Mouse (Mus musculus) heart, embryonic 10.5 days (tissue): ENCODE results near the gene Slc22a3. TPM values are rescaled to one million over a fixed set of nuclear protein-coding genes. Genes with fewer than 3 reads are reported as not detected.

ENCODE experiments used
- DNase-seq: peaks from one replicate; pipeline ENCODE4 v3.0.0-alpha.2; 2017; ENCODE audit warnings: low spot score
- H3K27ac ChIP-seq: fragments of 300-500 bp; sonication (generic); 2 replicates; pipeline ENCODE4 v1.5.1; 2016; ENCODE audit warnings: mild to moderate bottlenecking
- H3K27me3 ChIP-seq: fragments of 300-500 bp; sonication (generic); 2 replicates; pipeline ENCODE4 v1.6.1; 2016; ENCODE audit warnings: mild to moderate bottlenecking; ENCODE audit not compliant: poor library complexity, insufficient read depth, severe bottlenecking
- H3K36me3 ChIP-seq: fragments of 300-500 bp; sonication (generic); 2 replicates; pipeline ENCODE4 v1.6.1; 2016; ENCODE audit warnings: mild to moderate bottlenecking, moderate library complexity
- H3K4me1 ChIP-seq: fragments of 300-500 bp; sonication (generic); 2 replicates; pipeline ENCODE4 v1.6.1; 2016; ENCODE audit warnings: mild to moderate bottlenecking
- H3K4me3 ChIP-seq: fragments of 300-500 bp; sonication (generic); 2 replicates; pipeline ENCODE4 v1.5.1; 2016; ENCODE audit warnings: mild to moderate bottlenecking, moderate library complexity
- H3K9me3 ChIP-seq: fragments of 300-500 bp; sonication (generic); 2 replicates; pipeline ENCODE4 v1.6.1; 2016; ENCODE audit warnings: mild to moderate bottlenecking, moderate library complexity
- WGBS: fragments of 180-500 bp; shearing (Covaris S2); methylation state at CpG from one replicate; pipeline ENCODE4 v1.1.7; 2016; 5-methylcytosine and 5-hydroxymethylcytosine counted together
- polyA plus RNA-seq: library from polyadenylated mRNA; unstranded; fragments of >200 nt; fragmentation: Nextera tagmentation; extraction: Ambion mirVana; gene quantifications from 2 replicates; pipeline ENCODE4 v1.2.1, GENCODE M21; 2016

Gene Slc22a3
- polyA plus RNA-seq, 1 experiment from 2014 or later, result 0.74 TPM

DNA sequence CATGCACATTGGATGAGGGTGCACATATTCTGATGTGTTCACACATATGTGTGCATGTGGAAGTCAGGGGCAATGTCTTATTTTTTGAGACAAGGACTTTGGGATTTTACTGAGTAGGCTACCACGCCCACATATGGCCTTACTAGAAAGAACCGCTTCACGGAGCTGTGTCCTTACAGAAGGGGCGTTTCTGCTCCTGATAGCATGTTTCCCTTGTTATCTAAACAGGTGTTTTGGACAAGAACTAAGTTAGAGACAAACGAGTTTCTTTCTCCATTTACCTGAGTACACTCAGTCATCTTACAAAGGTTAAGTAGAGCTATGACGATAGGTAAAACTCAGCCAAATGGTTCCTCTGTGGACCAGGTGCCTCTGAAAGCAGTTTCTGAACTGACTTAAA lies 1.8 kb downstream of the Slc22a3 start:
- H3K27ac ChIP-seq, result no peak overlapping the region
- H3K4me1 ChIP-seq, result peaks cover 15% of the 10 kb centered on the region
- H3K4me3 ChIP-seq, result no peak overlapping the region
- peaks cover 71% of the 10 kb centered on the region for H3K27me3 ChIP-seq
- peak; percentile 41 for DNase-seq
- H3K9me3 ChIP-seq, result no peaks in the 10 kb centered on the region
- WGBS, result 73% methylated on average over 6 of the region's 6 CpGs
- H3K36me3 ChIP-seq, result no peaks in the 10 kb centered on the region

DNA sequence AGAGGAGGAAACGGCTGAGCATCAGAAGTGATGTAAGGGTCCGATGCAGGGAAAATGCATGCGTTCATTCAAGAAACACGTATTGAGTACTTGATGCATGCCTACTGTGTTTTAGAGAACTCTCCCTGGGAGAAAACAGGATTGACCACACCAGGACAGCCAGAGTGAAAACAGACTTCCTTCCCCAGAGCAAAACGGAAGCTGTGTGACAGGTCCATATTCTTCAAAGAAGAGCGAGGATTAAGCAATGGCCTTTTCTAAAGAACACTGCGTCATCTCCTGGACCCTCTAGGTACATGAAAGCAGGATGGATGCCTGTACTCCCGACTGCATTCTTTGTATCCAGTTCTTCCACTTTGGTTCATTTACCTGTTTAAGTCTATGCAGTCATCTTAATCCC lies 8.1 kb downstream of the Slc22a3 start:
- peak; percentile 25 for DNase-seq
- Histone ChIP-seq H3K36me3 (no peaks in the 10 kb centered on the region), H3K4me3 (no peak overlapping the region), H3K4me1 (no peaks in the 10 kb centered on the region), H3K9me3 (no peaks in the 10 kb centered on the region), H3K27ac (no peak overlapping the region), H3K27me3 (peaks cover 28% of the 10 kb centered on the region)
- 81% methylated on average over 8 of the region's 8 CpGs for WGBS

DNA sequence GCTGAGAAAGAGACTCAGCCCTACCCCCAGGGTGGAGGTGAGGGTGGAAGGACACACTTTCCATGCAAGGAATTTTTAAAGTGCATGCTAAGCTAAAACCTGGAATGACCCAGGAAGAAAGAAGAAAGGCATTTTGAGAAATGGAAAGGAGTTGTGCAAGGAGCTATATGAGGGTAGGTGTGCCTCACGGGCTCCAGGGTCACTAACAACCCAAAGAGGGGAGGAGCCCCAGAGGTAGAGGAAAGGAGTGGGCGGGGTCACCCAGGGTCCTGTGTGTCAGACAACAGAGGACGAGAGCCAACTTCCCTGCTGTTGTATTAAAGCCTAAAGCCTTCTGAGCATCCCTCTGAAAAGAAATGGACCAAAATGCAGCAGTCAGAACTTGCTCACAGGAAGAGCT lies 11.9 kb downstream of the Slc22a3 start:
- Histone ChIP-seq H3K4me1 (no peaks in the 10 kb centered on the region), H3K9me3 (no peaks in the 10 kb centered on the region), H3K36me3 (no peaks in the 10 kb centered on the region), H3K27ac (no peak overlapping the region), H3K4me3 (no peak overlapping the region), H3K27me3 (peaks cover 24% of the 10 kb centered on the region; the same call in 1 of the 2 replicates)
- 49% methylated on average over 3 of the region's 3 CpGs for WGBS
- DNase-seq, result no peak

DNA sequence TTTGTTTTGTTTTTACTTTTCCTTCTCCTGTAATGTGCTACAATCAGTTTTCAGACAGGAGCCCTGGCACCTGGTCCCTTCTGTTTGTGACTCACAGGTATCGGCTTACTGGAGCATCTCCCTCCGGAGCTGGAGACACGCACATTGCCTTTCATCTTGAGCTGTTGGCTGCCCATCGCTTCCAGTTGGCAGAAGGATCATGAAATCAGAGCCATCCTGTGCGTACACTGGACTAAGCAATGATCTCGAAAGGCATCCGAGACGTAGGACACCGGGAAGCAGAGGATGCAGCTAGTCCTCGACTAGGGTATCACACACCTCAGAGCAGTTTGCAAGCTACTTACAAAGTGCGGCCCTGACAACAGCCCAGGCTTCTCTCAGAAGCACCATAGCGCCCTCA lies 15.9 kb downstream of the Slc22a3 start:
- no peak overlapping the region for H3K27ac ChIP-seq
- no peaks in the 10 kb centered on the region for H3K4me1 ChIP-seq
- H3K4me3 ChIP-seq, result no peak overlapping the region
- 87% methylated on average over 12 of the region's 12 CpGs for WGBS
- peaks cover 45% of the 10 kb centered on the region for H3K27me3 ChIP-seq
- H3K36me3 ChIP-seq, result no peaks in the 10 kb centered on the region
- no peak for DNase-seq
- H3K9me3 ChIP-seq, result no peaks in the 10 kb centered on the region

DNA sequence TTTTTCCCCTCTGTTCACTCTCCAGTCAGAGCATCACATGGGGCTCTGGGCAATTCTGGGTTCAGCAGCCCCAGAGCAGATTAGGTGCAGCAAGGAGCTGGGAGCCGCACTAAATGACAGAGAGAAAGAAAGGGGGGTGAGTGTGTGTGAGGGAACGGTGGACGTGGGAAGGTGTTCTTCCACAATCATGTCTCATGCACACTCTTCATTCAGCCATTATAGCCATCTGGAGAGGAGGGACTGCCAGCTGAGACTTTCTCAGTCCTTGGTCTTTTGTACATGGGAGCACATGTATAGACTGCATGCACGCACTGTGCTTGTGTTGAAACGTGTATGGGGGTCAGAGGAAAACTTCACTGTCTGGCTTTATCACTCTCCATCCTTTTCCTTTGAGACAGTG lies 17.6 kb downstream of the Slc22a3 start:
- no peak overlapping the region for H3K27ac ChIP-seq
- no peaks in the 10 kb centered on the region for H3K4me1 ChIP-seq
- DNase-seq, result no peak
- 78% methylated on average over 5 of the region's 5 CpGs for WGBS
- H3K4me3 ChIP-seq, result no peak overlapping the region
- no peaks in the 10 kb centered on the region for H3K36me3 ChIP-seq
- peaks cover 42% of the 10 kb centered on the region for H3K27me3 ChIP-seq
- H3K9me3 ChIP-seq, result no peaks in the 10 kb centered on the region

DNA sequence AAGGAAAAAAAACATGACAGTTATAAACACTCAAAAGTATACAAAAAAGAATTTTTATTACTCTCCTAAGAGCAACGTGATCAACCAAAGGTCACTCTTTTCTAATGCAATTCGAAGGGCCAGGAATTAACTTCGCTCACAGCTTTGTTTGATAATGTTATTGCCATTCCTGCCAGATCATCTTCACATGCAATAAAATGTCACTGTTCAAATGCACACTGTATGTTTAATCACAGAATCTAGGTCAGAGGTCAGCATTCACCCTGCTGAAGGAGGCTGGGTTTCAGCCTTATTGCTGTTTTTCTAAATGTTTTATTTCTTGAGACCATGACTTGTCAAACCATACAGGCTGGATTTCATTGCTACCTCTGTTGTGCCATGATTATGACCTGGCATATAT lies 21.8 kb downstream of the Slc22a3 start:
- H3K27ac ChIP-seq, result no peak overlapping the region
- DNase-seq, result peak; percentile 1
- H3K4me3 ChIP-seq, result no peak overlapping the region
- no peaks in the 10 kb centered on the region for H3K36me3 ChIP-seq
- no peaks in the 10 kb centered on the region for H3K4me1 ChIP-seq
- 81% methylated on average over 3 of the region's 3 CpGs for WGBS
- H3K27me3 ChIP-seq, result peaks cover 50% of the 10 kb centered on the region
- H3K9me3 ChIP-seq, result no peaks in the 10 kb centered on the region

DNA sequence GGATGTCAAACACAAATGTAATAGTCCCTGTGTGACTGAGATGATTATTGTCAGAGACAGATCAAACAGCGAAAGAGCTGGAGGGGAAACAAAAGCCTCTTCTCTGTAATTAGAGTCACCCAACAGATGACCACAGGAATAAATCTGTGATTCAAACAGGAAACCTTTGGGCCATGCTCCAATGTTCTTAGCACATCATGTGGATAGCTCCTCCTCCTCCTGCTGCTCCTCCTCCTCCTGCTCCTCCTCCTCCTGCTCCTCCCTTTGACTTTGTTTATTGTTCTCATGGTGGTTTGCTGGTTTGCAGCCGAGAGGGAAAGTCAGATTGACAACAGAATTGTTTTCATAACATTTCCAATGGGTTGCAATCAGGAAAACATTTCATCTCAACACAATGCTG lies 28.1 kb downstream of the Slc22a3 start:
- H3K36me3 ChIP-seq, result no peaks in the 10 kb centered on the region
- 62% methylated on average over 2 of the region's 2 CpGs for WGBS
- H3K4me1 ChIP-seq, result no peaks in the 10 kb centered on the region
- no peak overlapping the region for H3K4me3 ChIP-seq
- no peak overlapping the region for H3K27ac ChIP-seq
- peak; percentile 9 for DNase-seq
- peaks cover 21% of the 10 kb centered on the region for H3K27me3 ChIP-seq
- no peaks in the 10 kb centered on the region for H3K9me3 ChIP-seq

DNA sequence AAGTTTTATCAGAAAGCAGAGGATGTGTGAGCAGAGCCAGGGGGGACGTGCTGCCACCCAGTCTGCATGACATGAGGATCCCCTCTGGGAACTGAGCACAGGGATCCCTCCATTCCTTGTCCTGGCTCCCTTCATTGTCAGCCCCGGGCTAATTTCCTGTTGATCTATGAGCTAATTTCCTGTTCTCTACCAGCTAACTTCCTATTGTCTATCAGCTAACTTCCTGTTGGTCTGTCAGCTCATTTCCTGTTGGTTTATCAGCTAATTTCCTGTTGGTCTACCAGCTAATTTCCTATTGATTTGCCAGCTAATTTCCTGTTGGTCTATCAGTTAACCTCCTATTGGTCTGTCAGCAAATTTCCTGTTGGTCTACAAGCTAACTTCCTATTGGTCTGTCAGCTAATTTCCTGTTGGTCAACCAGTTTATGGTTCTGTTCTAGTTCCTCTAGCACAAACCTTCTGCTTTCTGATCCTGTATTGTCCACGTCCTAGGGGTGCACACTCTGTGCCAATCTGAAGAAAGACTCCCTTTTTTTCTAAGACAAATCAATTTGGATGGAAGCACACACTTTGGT lies 32.9 kb downstream of the Slc22a3 start:
- no peak for DNase-seq
- Histone ChIP-seq H3K36me3 (no peaks in the 10 kb centered on the region), H3K27ac (no peak overlapping the region), H3K9me3 (no peaks in the 10 kb centered on the region), H3K27me3 (no peaks in the 10 kb centered on the region), H3K4me1 (no peaks in the 10 kb centered on the region), H3K4me3 (no peak overlapping the region)
- 67% methylated on average over 3 of the region's 3 CpGs for WGBS

DNA sequence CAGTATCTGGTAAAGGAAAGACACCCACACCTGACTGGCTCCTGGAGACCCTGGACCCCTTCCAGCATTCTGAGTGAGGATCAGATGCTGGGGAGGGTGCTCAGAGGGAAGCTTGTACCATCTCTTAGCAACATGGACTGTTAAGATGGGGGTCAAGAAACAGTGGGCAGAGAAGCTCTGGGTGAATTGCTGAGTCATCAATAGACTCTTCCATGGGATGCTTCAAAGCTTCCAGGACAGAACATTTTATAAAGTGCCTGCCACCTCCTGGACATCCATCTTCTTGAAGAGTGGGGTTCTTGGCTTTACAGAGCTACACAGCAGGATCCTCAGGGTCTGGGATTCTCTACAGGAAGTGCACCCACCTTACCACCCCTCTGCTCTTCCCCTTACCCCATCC lies 35.0 kb downstream of the Slc22a3 start:
- Histone ChIP-seq H3K4me3 (no peak overlapping the region), H3K36me3 (no peaks in the 10 kb centered on the region), H3K4me1 (peaks cover 12% of the 10 kb centered on the region; the same call in 1 of the 2 replicates), H3K27ac (no peak overlapping the region), H3K9me3 (no peaks in the 10 kb centered on the region), H3K27me3 (no peaks in the 10 kb centered on the region)
- no peak for DNase-seq

DNA sequence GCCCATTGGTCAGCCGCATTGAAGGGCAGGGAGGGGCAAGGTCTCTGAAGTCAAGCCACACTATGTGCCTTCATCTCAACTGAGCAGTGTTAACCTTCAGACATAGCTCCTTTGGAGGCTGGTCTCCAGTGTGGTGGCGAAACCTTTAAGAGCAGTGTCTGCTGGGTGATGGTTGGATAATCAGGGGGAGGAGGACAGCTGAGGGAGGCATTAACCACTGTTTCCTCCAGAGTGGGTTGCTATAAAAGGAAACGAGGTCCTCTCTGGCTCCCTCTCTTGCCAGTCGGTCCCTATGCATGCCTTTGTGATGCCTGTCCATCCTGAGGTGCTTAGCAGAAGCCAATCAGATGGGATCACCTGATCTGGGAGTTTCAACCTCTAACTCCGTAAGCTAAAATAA lies 38.8 kb downstream of the Slc22a3 start:
- H3K4me3 ChIP-seq, result no peak overlapping the region
- no peak for DNase-seq
- no peaks in the 10 kb centered on the region for H3K36me3 ChIP-seq
- no peak overlapping the region for H3K27ac ChIP-seq
- H3K4me1 ChIP-seq, result peaks cover 16% of the 10 kb centered on the region; the same call in 1 of the 2 replicates
- peaks cover 5% of the 10 kb centered on the region; the same call in 1 of the 2 replicates for H3K27me3 ChIP-seq
- no peaks in the 10 kb centered on the region for H3K9me3 ChIP-seq
- WGBS, result 64% methylated on average over 5 of the region's 5 CpGs

DNA sequence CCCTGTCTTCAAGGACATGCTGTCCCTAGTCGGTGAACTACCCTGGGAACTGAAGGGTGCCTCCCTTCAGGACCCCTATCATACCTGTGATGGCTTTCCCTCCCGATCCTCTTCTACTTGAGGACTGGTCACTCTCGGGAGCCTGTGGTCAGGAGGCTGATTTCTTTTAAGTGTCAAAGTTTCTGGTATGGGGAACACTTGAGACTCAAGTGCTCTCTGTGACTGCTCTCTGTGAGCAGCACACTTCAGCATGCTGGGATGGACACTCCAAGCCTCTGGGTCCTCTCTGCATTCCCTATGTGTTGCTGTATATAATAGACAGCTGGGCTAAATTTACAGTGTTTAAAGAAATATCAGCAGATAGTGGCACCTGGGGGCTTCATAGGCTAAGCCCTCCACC lies 39.9 kb downstream of the Slc22a3 start:
- Histone ChIP-seq H3K36me3 (no peaks in the 10 kb centered on the region), H3K27ac (peak overlapping the region; percentile 36; the same call in 1 of the 2 replicates), H3K4me3 (no peak overlapping the region), H3K27me3 (peaks cover 5% of the 10 kb centered on the region; the same call in 1 of the 2 replicates), H3K9me3 (no peaks in the 10 kb centered on the region), H3K4me1 (peaks cover 16% of the 10 kb centered on the region; the same call in 1 of the 2 replicates)
- DNase-seq, result no peak
- WGBS, result 38% methylated on average over 3 of the region's 3 CpGs

DNA sequence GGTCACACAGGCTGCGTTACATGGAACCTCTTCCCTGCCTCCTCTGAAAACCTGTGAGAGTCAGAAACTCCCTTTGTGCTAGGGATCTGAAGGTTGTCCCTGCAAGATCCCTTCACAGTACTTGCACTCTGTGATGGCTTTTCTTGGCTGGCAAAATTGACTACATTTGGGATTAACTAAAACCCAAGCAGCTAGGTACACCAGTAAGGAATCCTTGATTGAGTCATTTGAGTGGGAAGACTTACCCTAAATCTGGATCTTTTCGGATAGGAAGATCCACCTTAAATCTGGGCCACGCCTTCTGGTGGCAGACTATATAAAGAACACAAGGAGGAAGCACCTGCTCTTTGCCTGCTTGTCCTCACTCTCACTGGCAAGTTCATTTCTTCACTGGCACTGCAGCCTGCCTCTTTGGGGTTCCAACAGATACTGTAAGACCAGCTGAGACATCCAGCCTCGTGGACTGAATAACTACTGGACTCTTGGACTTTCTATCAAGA lies 41.0 kb downstream of the Slc22a3 start:
- no peak overlapping the region for H3K4me3 ChIP-seq
- H3K27me3 ChIP-seq, result peaks cover 5% of the 10 kb centered on the region; the same call in 1 of the 2 replicates
- H3K27ac ChIP-seq, result no peak overlapping the region
- peaks cover 16% of the 10 kb centered on the region; the same call in 1 of the 2 replicates for H3K4me1 ChIP-seq
- no peaks in the 10 kb centered on the region for H3K36me3 ChIP-seq
- H3K9me3 ChIP-seq, result no peaks in the 10 kb centered on the region
- no peak for DNase-seq
- 72% methylated on average over 4 of the region's 4 CpGs for WGBS

DNA sequence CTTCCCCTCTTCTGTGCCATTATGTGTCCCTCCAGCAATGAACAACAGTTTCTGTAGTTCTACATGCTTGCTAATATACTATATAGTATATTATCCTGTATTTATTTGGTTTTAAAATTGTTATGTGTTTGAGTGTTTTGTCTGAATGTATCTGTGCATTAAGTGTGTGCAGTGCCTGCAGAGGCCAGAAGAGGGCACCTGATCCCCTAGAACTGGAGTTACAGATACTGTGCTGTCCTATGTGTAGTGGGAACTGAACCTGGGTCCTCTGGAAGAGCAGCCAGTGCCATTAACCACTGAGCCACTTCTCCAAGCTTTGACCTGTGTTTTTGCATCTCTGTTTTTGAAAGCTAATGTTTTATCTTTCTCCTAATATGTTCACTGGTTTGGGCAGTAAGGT lies 46.3 kb downstream of the Slc22a3 start:
- no peak overlapping the region for H3K27ac ChIP-seq
- no peaks in the 10 kb centered on the region for H3K36me3 ChIP-seq
- H3K27me3 ChIP-seq, result peaks cover 5% of the 10 kb centered on the region; the same call in 1 of the 2 replicates
- no peaks in the 10 kb centered on the region for H3K4me1 ChIP-seq
- no peaks in the 10 kb centered on the region; the same call in 1 of the 2 replicates for H3K9me3 ChIP-seq
- DNase-seq, result no peak
- H3K4me3 ChIP-seq, result no peak overlapping the region
